Mouse (Mus musculus): ENCODE measurements at regions not wholly inside any gene's neighbourhood (a gene's known extent, or its start where the extent isn't known, plus 50 kb on each side); places are given as distances from the start of the nearest gene placed in this dataset.

GRCm38 (mm10) chr10:101269371-101269770, 411.9 kb upstream of the Mgat4c start:
- DNase-seq (ENCODE audit: low spot score in 2 of 2) = no peak

DNA sequence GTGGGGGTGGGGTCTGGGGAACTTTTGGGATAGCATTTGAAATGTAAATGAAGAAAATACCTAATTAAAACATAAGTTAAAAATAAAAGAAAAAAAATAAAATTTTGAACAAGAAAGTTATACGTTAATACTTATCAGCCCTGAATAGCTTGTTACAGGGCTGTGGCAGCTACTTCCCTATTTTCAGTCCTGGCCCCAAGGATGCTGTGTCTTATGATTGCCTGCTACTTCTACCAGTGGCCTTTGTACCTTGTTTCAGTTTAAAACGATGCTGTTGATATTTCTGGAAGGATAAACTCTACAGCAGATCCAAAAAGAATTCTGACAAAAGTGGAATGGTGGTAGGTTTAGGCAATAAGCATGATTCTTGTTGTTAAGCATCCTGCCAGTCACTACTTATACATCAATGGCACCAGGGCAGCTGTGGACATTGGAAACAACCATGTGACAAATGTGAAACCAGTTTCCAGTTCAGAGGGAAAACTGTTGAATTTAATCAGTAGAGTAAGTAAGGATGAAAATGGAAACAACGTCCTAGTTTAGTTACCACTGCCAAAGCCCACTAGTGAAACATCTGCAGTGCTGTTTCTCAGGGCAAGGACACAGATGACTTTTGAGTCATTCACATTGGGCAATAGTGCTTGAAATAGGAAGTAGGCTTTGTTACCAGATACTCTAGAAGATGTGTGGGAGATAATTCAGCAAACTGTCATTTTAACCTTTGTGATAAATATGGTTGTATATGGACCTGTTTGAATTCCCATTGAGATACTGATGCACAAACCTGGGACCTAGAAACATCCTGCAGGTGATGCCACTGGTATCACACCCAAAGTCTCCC, 409.6 kb upstream of the Mgat4c start:
- DNase-seq (ENCODE audit: low spot score in 2 of 2) = no peak

DNA sequence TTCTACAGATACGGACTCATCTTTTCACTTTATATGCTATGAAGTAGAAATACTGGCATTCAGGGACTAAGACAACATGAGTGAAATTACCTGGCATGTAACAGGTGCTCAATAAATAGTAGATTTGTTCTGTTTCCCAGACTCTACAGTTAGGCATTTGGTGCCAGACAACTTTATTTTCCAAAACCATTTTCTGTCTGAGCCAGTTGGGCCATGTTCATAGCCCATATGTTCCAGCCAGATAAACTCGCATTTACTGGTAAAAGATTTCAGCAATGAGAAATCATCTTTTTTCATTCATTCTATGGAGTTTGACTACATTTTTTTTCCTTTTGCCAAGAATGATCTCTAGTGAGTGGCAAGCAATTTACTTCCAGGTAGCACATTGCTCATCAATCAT, 393.2 kb upstream of the Mgat4c start:
- DNase-seq (ENCODE audit: low spot score in 2 of 2) = no peak

GRCm38 (mm10) chr10:101302138-101302780, 379.0 kb upstream of the Mgat4c start:
- DNase-seq (ENCODE audit: low spot score in 2 of 2) = no peak

- DNase-seq (ENCODE audit: low spot score in 2 of 2) = no peak
Measured at GRCm38 (mm10) chr10:101304075-101304474, 377.2 kb upstream of the Mgat4c start.

DNA sequence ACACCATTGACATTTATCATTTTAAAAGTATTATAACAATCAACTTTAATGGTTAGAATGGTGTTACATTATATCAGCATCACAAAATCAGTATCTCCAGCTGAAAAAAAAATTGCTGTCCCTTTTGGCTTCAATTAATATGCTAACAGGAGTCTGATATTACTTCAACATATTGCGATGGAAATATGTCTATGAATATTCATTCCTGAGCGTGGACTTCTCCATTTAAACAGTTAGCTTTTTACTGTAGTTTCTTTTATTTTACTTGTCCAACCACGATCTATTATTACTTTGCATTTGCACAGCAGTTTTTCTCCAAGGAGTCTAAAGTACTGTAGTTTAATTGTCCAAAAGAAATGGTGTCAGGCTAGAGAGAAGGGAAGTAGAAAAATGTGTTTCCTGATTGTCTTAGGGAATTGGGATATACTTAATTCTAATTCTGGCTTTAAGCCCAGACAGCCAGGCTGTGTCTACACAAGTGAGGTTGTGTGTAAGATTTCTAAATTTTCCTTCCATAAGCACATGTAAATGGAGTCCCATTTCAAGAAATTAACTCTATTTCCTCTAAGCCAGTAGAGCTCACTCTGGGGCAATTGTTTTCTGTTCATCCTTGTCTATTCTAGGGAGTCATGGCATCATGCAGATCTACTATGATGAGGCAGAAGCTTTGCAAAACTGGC, 364.5 kb upstream of the Mgat4c start:
- no peak for DNase-seq (ENCODE audit: low spot score in 2 of 2)

DNA sequence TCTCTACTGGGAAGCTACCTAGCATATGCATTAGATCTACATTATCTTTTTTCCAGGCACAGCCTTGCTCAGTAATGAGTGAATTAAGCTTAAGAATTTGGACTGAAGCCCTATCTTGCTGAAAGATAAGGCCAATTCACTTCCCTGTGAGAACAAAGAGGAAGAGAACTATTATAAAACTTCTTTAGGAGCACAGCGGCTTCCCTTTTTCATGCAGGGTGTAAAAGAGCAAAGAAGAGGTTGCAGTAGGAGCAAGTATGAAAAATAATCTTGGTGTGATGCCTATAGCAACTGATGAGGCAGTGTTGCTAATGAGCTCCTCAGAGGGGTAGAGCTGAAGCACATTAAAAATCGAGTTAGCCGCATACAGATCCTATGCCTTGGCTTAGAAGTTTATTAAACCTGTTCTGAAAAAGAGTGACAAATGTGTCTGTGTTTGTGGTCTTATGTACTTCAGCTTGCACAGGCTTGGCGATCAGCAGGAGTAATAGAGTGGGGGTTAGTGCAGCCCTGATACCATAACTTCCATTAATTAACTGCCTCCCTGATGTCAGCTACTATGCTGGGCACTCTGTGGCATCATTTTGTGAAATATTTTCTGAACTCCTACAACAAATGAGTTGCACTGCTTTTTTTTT, 360.1 kb upstream of the Mgat4c start:
- DNase-seq (ENCODE audit: low spot score in 2 of 2) = no peak

GRCm38 (mm10) chr10:101324537-101324936, 356.8 kb upstream of the Mgat4c start:
- DNase-seq (ENCODE audit: low spot score in 2 of 2) = no peak

DNA sequence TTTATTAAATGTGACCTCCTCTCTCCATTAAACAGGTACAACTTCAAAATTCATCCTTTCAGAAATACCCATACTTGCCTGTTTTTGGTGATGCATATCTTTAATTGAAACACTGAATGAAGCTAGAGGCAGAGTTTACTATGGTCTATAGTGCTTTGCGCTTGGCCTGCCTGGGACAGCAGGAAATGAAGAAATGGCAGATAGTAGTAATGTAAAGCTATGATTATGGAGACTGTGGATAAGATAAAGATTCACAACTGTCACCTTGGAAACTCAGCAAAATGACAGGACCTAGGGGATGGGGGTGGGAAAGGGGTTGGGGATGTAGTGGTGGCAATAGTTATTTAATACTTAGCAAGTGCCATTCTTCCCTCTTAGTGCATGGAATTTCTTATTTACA, 352.7 kb upstream of the Mgat4c start:
- no peak for DNase-seq (ENCODE audit: low spot score in 2 of 2)

- DNase-seq (ENCODE audit: low spot score in 2 of 2) = no peak
Measured at GRCm38 (mm10) chr10:101330109-101330508, 351.2 kb upstream of the Mgat4c start.

DNA sequence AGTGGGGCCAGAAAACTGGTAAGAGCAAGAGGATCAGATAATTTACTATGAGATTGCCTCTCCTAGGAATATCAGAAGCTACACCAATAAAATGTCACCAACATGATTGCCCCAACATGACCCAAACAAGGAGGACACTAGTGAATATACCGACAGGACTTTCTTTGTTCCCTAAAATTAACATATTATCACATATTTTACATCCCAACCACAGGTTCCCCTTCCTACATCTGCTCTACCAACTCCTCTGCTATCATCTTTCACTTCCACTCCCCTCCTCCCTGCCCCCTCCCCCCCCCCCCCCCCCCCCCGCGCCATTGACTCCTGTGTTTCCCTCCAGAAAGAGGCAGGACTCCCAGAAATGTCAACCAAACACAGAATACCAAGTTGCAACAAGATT, 346.2 kb upstream of the Mgat4c start:
- DNase-seq (ENCODE audit: low spot score in 2 of 2) = no peak

GRCm38 (mm10) chr10:101339565-101339964, 341.7 kb upstream of the Mgat4c start:
- DNase-seq (ENCODE audit: low spot score in 2 of 2) = no peak

DNA sequence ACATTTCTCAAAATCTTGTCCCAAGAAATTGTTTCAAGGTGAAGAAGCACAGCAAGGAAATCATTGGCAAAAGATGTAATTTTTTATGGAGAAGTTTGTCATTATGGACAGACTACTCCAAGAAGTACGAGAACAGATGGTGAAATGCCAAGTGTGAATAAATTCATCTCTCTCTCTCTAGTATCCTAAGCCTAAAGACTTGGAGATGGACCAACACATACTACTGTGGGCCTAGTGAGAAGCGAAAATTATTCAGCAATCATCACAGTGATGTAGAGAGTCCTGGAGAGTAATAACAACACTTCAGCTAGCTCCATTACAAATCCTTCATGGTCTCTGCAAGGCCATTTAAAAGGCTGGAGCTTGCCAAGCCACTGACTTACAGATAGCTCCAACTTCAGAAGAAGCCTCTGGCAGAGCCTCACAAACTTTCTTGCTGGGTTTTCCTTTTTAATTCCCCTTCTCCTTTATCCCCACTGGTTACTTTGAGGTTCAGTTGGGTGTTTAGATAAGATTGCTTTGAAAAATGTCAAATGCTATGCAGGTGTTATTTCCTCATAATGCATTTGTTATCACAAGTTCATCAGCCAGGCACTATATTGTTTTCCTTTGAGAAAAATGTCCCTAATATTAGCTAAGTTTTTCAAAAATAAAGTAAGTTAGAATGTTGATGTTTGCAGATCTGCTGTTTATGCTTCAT, 330.9 kb upstream of the Mgat4c start:
- peak; percentile 5 to 15 for DNase-seq (ENCODE audit: low spot score in 2 of 2)

GRCm38 (mm10) chr10:101373850-101374581, 307.3 kb upstream of the Mgat4c start:
- peak in 1 of 2 experiments; percentile 4 for DNase-seq (ENCODE audit: low spot score in 2 of 2)

DNA sequence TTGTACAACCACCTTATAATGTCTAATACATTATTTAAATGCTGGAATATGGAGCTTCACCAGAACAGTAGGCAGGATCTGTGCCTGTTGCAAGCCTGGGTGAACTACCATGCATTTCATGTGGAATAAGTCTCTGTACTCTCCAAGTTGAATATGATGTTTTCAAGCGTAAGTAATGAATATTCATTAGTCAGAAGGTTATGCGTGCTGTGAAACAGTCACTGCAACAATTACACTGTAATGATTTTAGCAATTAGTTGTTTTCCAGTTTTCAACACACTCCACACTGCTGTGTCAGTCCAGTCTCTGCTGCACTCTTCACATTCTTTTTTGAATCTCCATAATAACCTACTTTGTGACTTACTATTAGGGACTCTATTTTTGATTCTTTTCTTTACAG, 287.9 kb upstream of the Mgat4c start:
- DNase-seq (ENCODE audit: low spot score in 2 of 2) = no peak

DNA sequence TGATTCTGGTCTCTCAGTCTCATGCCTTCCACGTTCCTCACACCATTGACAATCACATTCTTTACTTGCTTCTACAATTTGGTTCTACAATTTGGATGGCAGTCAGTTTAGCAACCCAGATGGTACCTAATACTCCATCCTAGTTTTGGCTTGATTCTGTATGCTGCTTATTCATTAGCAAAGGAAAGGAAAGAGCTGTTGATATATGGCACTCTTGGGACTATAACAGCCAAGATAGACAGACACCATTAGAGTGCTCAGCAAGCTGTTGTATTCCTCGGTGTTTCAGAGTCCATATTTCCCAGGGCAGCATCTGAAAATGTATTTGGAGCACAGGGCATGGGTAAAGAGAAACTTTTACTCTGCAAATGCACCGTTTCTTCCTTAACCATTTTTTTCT, 282.1 kb upstream of the Mgat4c start:
- no peak for DNase-seq (ENCODE audit: low spot score in 2 of 2)

DNA sequence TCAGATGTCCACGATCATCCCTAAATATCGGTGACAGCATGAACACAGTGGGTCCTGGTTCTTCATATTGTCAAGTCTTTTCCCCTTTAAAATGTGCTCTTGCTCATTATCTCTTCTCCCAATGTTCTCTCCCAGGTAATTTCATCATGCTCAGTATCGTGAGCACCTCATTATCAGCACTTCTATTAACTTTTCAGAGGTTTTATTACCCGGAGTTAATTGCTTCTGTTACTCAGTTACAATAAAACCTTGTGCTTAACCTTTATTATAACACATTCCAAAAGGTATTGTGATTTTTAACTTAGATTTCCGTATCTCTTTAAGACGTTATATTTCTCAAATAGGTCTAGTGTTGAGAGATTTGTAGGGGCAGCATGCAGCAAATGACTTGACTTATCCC, 266.0 kb upstream of the Mgat4c start:
- DNase-seq (ENCODE audit: low spot score in 2 of 2) = no peak

GRCm38 (mm10) chr10:101422562-101422961, 258.7 kb upstream of the Mgat4c start:
- no peak for DNase-seq (ENCODE audit: low spot score in 2 of 2)

Measured in right cerebral cortex, adult 2 months (tissue).